16 mouse cellular contexts compared by ENCODE assay signal in genomic region chr10:10835406-10835805, GRCm38 (mm10).
"Had no signal": no experiment of that assay in that cellular context is flagged by ENCODE, and none has a peak within 500 bp of the region (broad histone marks: within the 10 kb centered on the region; RNA-seq: fewer than 3 reads in every experiment).

No protein-coding gene starts in this region.

- H3K27me3 ChIP-seq: kidney, embryonic 15.5 days; limb, embryonic 13.5 days; liver, embryonic 15.5 days; neural tube, embryonic 15.5 days had no signal

- H3K27ac ChIP-seq: kidney, embryonic 15.5 days; limb, embryonic 13.5 days; liver, embryonic 15.5 days; midbrain, embryonic 10.5 days; neural tube, embryonic 15.5 days; stomach, postnatal 0 days had no signal

- ATAC-seq: lung, postnatal 0 days had no signal

- DNase-seq: kidney, postnatal 14 days; layer of hippocampus, adult 9-11 months; left cerebral cortex, postnatal 4 days; lung, adult 2 months; lung, postnatal 36 days; midbrain, embryonic 14.5 days; right cerebral cortex, adult 18-20 months; thymus, postnatal 14 days had no signal

- H3K9ac ChIP-seq: kidney, embryonic 15.5 days; limb, embryonic 13.5 days; liver, embryonic 15.5 days; neural tube, embryonic 15.5 days had no signal

- H3K4me3 ChIP-seq: kidney, embryonic 15.5 days; limb, embryonic 13.5 days; liver, embryonic 15.5 days; midbrain, embryonic 10.5 days; myocyte; neural tube, embryonic 15.5 days had no signal

- H3K4me1 ChIP-seq: kidney, embryonic 15.5 days; limb, embryonic 13.5 days; liver, embryonic 15.5 days; midbrain, embryonic 10.5 days; neural tube, embryonic 15.5 days had no signal

- H3K36me3 ChIP-seq: kidney, embryonic 15.5 days; limb, embryonic 13.5 days; liver, embryonic 15.5 days; midbrain, embryonic 10.5 days; neural tube, embryonic 15.5 days had no signal

- H3K4me2 ChIP-seq: kidney, embryonic 15.5 days; limb, embryonic 13.5 days; liver, embryonic 15.5 days; neural tube, embryonic 15.5 days had no signal

- H3K9me3 ChIP-seq: kidney, embryonic 15.5 days; limb, embryonic 13.5 days; liver, embryonic 15.5 days; midbrain, embryonic 10.5 days; neural tube, embryonic 15.5 days had no signal
